Mouse (Mus musculus): ENCODE data around the gene Atxn1. TPM values are rescaled to one million over a fixed set of nuclear protein-coding genes. Genes with fewer than 3 reads are reported as not detected.
A peak's percentile ranks its signal among the peaks of the same experiment; 100 is the strongest.

Gene Atxn1
- polyA plus RNA-seq, 1 experiment from 2014 or later: 8.3 TPM

DNA sequence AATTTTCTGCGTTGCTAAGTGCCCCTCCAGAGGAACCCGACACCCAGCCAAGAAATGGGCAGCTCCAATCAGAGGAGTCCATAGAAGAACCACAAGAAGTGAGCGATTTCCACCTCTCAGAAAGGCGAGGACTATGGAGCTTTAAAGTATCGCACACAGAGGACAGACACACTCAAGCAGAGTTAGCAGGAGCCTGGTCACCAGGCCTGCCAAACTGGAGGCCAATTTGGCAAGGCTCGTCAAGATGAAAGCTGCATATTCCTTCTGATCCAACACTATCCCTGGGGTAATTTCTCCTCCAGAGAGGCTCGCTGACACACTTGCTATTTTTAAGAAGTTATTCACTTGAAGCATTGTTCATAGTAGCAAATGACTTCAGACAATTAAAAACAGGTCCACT lies 202.5 kb downstream of the Atxn1 start:
- CTCF ChIA-PET: no interaction called here
- DNase-seq (ENCODE audit: low read depth, low spot score) (no peak), ATAC-seq (no peak)
- POLR2A ChIA-PET: interaction anchor here (0.6 kb wide), 1 partner anchor 65 kb away, joined by 3 read pairs; no protein-coding TSS in a partner anchor
- in situ Hi-C loops (cut with MboI; ENCODE audit: low pct_unique_long_range_greater_than_20kb): no loop called here
- TF ChIP-seq CTCF (IDR thresholded peaks at IDR 0.05): no peak
- H3K27me3 ChIP-seq: no peaks in the 10 kb centered on the region

- in situ Hi-C loops (cut with MboI; ENCODE audit: low pct_unique_long_range_greater_than_20kb): no loop called here
- no peak for DNase-seq (ENCODE audit: low read depth, low spot score)
- H3K27me3 ChIP-seq: no peaks in the 10 kb centered on the region
- POLR2A ChIA-PET: no interaction called here
- no peak for ATAC-seq
- CTCF ChIA-PET: no interaction called here
- no peak for TF ChIP-seq CTCF (IDR thresholded peaks at IDR 0.05)
These were observed 210.3 kb downstream of the Atxn1 start for GRCm38 (mm10) chr13:45754483-45754882.

GRCm38 (mm10) chr13:45752498-45752897 lies 212.3 kb downstream of the Atxn1 start:
- POLR2A ChIA-PET: no interaction called here
- in situ Hi-C loops (cut with MboI; ENCODE audit: low pct_unique_long_range_greater_than_20kb): no loop called here
- DNase-seq (ENCODE audit: low read depth, low spot score) (peak; percentile 30), ATAC-seq (no peak)
- no peaks in the 10 kb centered on the region for H3K27me3 ChIP-seq
- TF ChIP-seq CTCF (IDR thresholded peaks at IDR 0.05): no peak
- CTCF ChIA-PET: interaction anchor here (1.0 kb wide), 1 partner anchor 57 kb away, joined by 3 read pairs; no protein-coding TSS in a partner anchor

GRCm38 (mm10) chr13:45751231-45751630 lies 213.6 kb downstream of the Atxn1 start:
- ChIA-PET POLR2A (interaction anchor here (0.6 kb wide), 1 partner anchor 27 kb away, joined by 8 read pairs; no protein-coding TSS in a partner anchor), CTCF (no interaction called here)
- TF ChIP-seq CTCF (IDR thresholded peaks at IDR 0.05): no peak
- H3K27me3 ChIP-seq: no peaks in the 10 kb centered on the region
- no peak for DNase-seq (ENCODE audit: low read depth, low spot score)
- in situ Hi-C loops (cut with MboI; ENCODE audit: low pct_unique_long_range_greater_than_20kb): no loop called here
- no peak for ATAC-seq

DNA sequence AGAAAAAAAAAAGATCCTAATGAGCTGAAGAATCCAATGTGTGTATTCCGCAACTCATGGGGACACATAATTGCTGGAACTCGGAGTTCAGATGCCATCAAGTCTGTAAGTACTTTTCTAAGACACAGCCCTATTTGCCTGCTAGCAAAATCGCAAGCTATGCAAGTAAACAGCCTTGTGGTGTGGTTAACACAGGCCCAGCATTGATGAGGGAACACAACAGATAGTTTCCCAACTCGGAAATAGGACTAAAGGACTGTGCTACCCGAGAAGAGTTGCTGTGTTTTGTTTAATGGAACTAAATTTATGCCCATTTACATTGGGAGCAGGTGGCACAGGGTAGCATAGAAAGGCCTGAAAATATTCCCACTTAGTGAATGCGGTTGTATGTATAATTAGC lies 214.2 kb downstream of the Atxn1 start:
- in situ Hi-C loops (cut with MboI; ENCODE audit: low pct_unique_long_range_greater_than_20kb): no loop called here
- CTCF ChIA-PET: no interaction called here
- POLR2A ChIA-PET: interaction anchor here (0.6 to 0.9 kb wide), 2 partner anchors 28 to 213 kb away, joined by 3 to 8 read pairs; no protein-coding TSS in a partner anchor
- TF ChIP-seq CTCF (IDR thresholded peaks at IDR 0.05): no peak
- no peaks in the 10 kb centered on the region for H3K27me3 ChIP-seq
- no peak for ATAC-seq
- DNase-seq (ENCODE audit: low read depth, low spot score): no peak

GRCm38 (mm10) chr13:45749937-45750336 lies 214.9 kb downstream of the Atxn1 start:
- DNase-seq (ENCODE audit: low read depth, low spot score) (no peak), ATAC-seq (no peak)
- in situ Hi-C loops (cut with MboI; ENCODE audit: low pct_unique_long_range_greater_than_20kb): no loop called here
- CTCF ChIA-PET: no interaction called here
- TF ChIP-seq CTCF (IDR thresholded peaks at IDR 0.05): no peak
- POLR2A ChIA-PET: interaction anchor here (0.9 kb wide), 1 partner anchor 213 kb away, joined by 3 read pairs; no protein-coding TSS in a partner anchor
- H3K27me3 ChIP-seq: no peaks in the 10 kb centered on the region

GRCm38 (mm10) chr13:45749222-45749621 lies 215.6 kb downstream of the Atxn1 start:
- no peak for ATAC-seq
- ChIA-PET POLR2A (interaction anchor here (0.6 kb wide), 1 partner anchor 9 kb away, joined by 3 read pairs; no protein-coding TSS in a partner anchor), CTCF (interaction anchor here (1.0 kb wide), 1 partner anchor 126 kb away, joined by 3 read pairs; no protein-coding TSS in a partner anchor)
- DNase-seq (ENCODE audit: low read depth, low spot score): no peak
- TF ChIP-seq CTCF (IDR thresholded peaks at IDR 0.05): no peak
- in situ Hi-C loops (cut with MboI; ENCODE audit: low pct_unique_long_range_greater_than_20kb): no loop called here
- H3K27me3 ChIP-seq: no peaks in the 10 kb centered on the region

- in situ Hi-C loops (cut with MboI; ENCODE audit: low pct_unique_long_range_greater_than_20kb): no loop called here
- DNase-seq (ENCODE audit: low read depth, low spot score) (no peak), ATAC-seq (no peak)
- no peak for TF ChIP-seq CTCF (IDR thresholded peaks at IDR 0.05)
- ChIA-PET CTCF (interaction anchor here (1.0 kb wide), 2 partner anchors 53 to 126 kb away, joined by 3 read pairs; no protein-coding TSS in a partner anchor), POLR2A (interaction anchor here (0.6 kb wide), 1 partner anchor 9 kb away, joined by 3 read pairs; no protein-coding TSS in a partner anchor)
- no peaks in the 10 kb centered on the region for H3K27me3 ChIP-seq
These were observed 216.1 kb downstream of the Atxn1 start for GRCm38 (mm10) chr13:45748691-45749090.

DNA sequence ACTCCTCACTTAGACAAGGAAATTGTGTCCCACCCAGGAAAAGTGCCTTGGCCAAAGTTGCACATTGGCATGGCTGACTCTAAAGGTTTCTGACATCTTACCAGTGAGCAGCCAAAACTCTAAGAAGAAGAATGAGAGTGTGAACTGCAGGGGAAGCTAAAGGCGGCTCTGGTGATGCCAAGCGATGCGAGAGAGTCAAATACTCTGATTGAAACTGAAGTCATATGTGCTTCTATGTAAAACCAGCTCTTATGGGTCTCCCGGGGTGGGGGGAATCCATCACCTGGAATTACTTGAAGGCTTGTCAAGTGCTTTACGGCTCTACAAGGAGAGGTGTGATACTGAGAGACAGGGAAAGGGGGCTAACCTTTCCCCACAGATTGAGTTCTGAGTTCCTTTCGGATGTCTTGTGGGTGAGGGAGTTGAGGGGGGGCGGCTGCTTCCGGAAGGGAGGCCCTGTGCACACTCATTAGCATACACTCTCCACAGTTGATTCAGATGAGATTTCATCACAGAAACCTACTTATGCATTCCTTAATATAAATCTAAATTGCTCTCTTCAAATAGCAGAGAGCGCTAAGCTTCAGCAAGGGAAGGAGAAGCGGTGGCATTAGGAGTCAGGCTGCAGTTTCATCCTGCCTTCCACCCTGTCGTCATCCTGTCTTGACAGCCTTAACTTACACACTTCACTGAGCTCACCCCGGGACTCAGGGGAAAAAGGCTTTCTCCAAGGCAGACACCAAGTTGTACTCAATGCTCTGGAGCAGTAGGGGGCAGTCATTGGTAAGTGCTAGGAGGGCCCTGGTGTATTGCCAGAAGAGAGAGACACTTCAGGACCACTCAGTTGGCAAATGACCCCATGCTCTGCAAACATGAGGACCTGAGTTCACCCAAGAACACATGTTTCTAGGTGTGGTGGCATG lies 218.7 kb downstream of the Atxn1 start:
- in situ Hi-C loops (cut with MboI; ENCODE audit: low pct_unique_long_range_greater_than_20kb): no loop called here
- ChIA-PET POLR2A (no interaction called here), CTCF (interaction anchor here (0.6 to 0.9 kb wide), 2 partner anchors 38 to 225 kb away, joined by 3 to 4 read pairs; no protein-coding TSS in a partner anchor)
- peak; percentile 57 for TF ChIP-seq CTCF (IDR thresholded peaks at IDR 0.05)
- H3K27me3 ChIP-seq: no peaks in the 10 kb centered on the region
- ATAC-seq: no peak
- DNase-seq (ENCODE audit: low read depth, low spot score): no peak

- in situ Hi-C loops (cut with MboI; ENCODE audit: low pct_unique_long_range_greater_than_20kb): no loop called here
- no peak for DNase-seq (ENCODE audit: low read depth, low spot score)
- ChIA-PET CTCF (interaction anchor here (0.6 kb wide), 1 partner anchor 215 kb away, joined by 3 read pairs; no protein-coding TSS in a partner anchor), POLR2A (no interaction called here)
- ATAC-seq: no peak
- no peaks in the 10 kb centered on the region for H3K27me3 ChIP-seq
- TF ChIP-seq CTCF (IDR thresholded peaks at IDR 0.05): no peak
These were observed 219.9 kb downstream of the Atxn1 start for GRCm38 (mm10) chr13:45744803-45745432.

Measured in Patski (cell line).